Mouse (Mus musculus) midbrain, postnatal 0 days (tissue): ENCODE results near the gene Crcp. TPM values are rescaled to one million over a fixed set of nuclear protein-coding genes. Genes with fewer than 3 reads are reported as not detected.
A peak's percentile ranks its signal among the peaks of the same experiment; 100 is the strongest.

Source experiments
- ATAC-seq: fragments of 200-750 bp; cut with Nextera tagmentation; 2 replicates; pipeline ENCODE4 v1.8.0; 2017; ENCODE audit warnings: moderate number of reproducible peaks, mild to moderate bottlenecking, moderate TSS enrichment, moderate library complexity; ENCODE audit not compliant: low FRiP score
- DNase-seq: peaks from one replicate; pipeline ENCODE4 v3.0.0-alpha.2; 2015; ENCODE audit warnings: low spot score
- H3K27ac ChIP-seq: fragments of 300-500 bp; sonication (generic); 2 replicates; pipeline ENCODE4 v1.5.1; 2014; ENCODE audit warnings: low read depth, mild to moderate bottlenecking, low read length, mixed read lengths
- H3K27me3 ChIP-seq: fragments of 300-500 bp; sonication (generic); 2 replicates; pipeline ENCODE4 v1.6.1; 2014; ENCODE audit warnings: low read length, control low read depth, mixed read lengths; ENCODE audit not compliant: insufficient read depth
- H3K36me3 ChIP-seq: fragments of 300-500 bp; sonication (generic); 2 replicates; pipeline ENCODE4 v1.6.1; 2014; ENCODE audit warnings: low read length, control low read depth, mixed read lengths; ENCODE audit not compliant: insufficient read depth
- H3K4me1 ChIP-seq: fragments of 300-500 bp; sonication (generic); 2 replicates; pipeline ENCODE4 v1.6.1; 2014; ENCODE audit warnings: mild to moderate bottlenecking, control low read depth, antibody characterized with exemption, low read length, mixed read lengths; ENCODE audit not compliant: insufficient read depth
- H3K4me2 ChIP-seq: fragments of 300-500 bp; sonication (generic); 2 replicates; pipeline ENCODE4 v1.6.1; 2014; ENCODE audit warnings: low read depth, mild to moderate bottlenecking, low read length, mixed read lengths; ENCODE audit not compliant: poor library complexity, severe bottlenecking
- H3K4me3 ChIP-seq: fragments of 300-500 bp; sonication (generic); 2 replicates; pipeline ENCODE4 v1.5.1; 2014; ENCODE audit warnings: low read depth, mild to moderate bottlenecking, low read length, moderate library complexity
- H3K9ac ChIP-seq: fragments of 300-500 bp; sonication (generic); replicated peaks from 2 replicates; pipeline ENCODE4 v1.6.1; 2014; ENCODE audit warnings: mild to moderate bottlenecking, low read length, moderate library complexity, mixed read lengths; ENCODE audit not compliant: poor library complexity, severe bottlenecking
- H3K9me3 ChIP-seq: fragments of 300-500 bp; sonication (generic); 2 replicates; pipeline ENCODE4 v1.6.1; 2016; ENCODE audit warnings: low read length, control low read depth
- CTCF ChIP-seq: IDR thresholded peaks from 2 replicates; pipeline ENCODE4 v1.5.1; 2016; ENCODE audit warnings: antibody characterized with exemption, mild to moderate bottlenecking
- WGBS: fragments of 180-500 bp; shearing (Covaris S2); extraction: QIAGEN DNeasy Blood & Tissue Kit; methylation state at CpG from one replicate; pipeline ENCODE4 v1.1.7; 2014; 5-methylcytosine and 5-hydroxymethylcytosine counted together
- polyA plus RNA-seq: library from polyadenylated mRNA; unstranded; fragments of >200 nt; fragmentation: Nextera tagmentation; extraction: Ambion mirVana; gene quantifications from 2 replicates; pipeline ENCODE4 v1.2.1, GENCODE M21; 2015
- total RNA-seq: library from RNA; depleted of rRNA; stranded (reverse); fragments of >200 nt; gene quantifications from 2 replicates; pipeline ENCODE4 v1.2.3, GENCODE M21; 2014

Gene Crcp
- total and polyA plus RNA-seq, 2 experiments from 2014 or later, result 63.3 to 86.8 TPM

DNA sequence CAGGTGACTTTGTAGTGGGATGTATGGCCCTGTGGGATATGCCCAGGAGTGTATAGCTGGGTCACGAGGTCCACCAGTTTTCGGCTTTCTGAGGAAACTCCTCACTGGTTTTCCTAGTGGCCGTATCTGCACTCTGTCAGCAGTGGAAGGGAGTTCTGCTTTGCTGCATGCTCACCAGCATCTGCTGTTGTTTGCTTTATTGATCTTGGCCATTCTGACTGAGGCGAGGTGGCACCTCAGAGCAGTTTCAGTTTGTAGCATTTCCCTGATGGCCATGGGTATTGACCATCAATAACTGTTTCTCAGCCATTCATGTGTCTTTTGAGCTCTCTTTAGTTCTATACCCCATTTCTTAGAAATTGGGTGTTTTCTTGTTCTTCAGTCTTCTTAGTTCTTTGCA, 26.6 kb downstream of the Crcp start:
- H3K9ac ChIP-seq, result no peak overlapping the region
- DNase-seq (no peak), ATAC-seq (no peak)
- no peaks in the 10 kb centered on the region for H3K27me3 ChIP-seq
- no peak overlapping the region for H3K27ac ChIP-seq
- no peaks in the 10 kb centered on the region for H3K9me3 ChIP-seq
- WGBS, result 96% methylated on average over 4 of the region's 4 CpGs
- peaks cover 19% of the 10 kb centered on the region for H3K36me3 ChIP-seq
- TF ChIP-seq CTCF, result no peak
- H3K4me3 ChIP-seq, result no peak overlapping the region
- no peaks in the 10 kb centered on the region for H3K4me1 ChIP-seq
- no peak overlapping the region for H3K4me2 ChIP-seq

DNA sequence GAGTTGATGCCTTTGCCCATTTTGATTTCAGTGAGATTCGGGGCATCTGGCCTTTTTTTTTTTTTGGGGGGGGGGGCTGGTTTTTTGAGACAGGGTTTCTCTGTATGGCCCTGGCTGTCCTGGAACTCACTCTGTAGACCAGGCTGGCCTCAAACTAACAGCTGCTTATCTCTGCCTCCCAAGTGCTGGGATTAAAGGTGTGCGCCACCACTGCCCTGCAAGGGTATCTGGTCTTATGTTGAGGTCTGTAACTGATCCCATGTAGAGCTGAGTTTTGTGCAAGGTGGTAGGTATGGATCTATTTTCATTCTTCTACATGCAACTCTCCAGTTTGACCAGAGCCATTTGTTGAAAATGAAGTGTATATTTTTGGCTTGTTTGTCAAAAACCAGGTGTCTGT, 27.2 kb downstream of the Crcp start:
- no peak for TF ChIP-seq CTCF
- H3K27me3 ChIP-seq, result no peaks in the 10 kb centered on the region
- DNase-seq (no peak), ATAC-seq (no peak)
- no peaks in the 10 kb centered on the region for H3K4me1 ChIP-seq
- 94% methylated on average over 2 of the region's 2 CpGs for WGBS
- H3K4me3 ChIP-seq, result no peak overlapping the region
- no peak overlapping the region for H3K27ac ChIP-seq
- H3K36me3 ChIP-seq, result peaks cover 14% of the 10 kb centered on the region
- no peak overlapping the region for H3K9ac ChIP-seq
- no peak overlapping the region for H3K4me2 ChIP-seq
- H3K9me3 ChIP-seq, result no peaks in the 10 kb centered on the region

DNA sequence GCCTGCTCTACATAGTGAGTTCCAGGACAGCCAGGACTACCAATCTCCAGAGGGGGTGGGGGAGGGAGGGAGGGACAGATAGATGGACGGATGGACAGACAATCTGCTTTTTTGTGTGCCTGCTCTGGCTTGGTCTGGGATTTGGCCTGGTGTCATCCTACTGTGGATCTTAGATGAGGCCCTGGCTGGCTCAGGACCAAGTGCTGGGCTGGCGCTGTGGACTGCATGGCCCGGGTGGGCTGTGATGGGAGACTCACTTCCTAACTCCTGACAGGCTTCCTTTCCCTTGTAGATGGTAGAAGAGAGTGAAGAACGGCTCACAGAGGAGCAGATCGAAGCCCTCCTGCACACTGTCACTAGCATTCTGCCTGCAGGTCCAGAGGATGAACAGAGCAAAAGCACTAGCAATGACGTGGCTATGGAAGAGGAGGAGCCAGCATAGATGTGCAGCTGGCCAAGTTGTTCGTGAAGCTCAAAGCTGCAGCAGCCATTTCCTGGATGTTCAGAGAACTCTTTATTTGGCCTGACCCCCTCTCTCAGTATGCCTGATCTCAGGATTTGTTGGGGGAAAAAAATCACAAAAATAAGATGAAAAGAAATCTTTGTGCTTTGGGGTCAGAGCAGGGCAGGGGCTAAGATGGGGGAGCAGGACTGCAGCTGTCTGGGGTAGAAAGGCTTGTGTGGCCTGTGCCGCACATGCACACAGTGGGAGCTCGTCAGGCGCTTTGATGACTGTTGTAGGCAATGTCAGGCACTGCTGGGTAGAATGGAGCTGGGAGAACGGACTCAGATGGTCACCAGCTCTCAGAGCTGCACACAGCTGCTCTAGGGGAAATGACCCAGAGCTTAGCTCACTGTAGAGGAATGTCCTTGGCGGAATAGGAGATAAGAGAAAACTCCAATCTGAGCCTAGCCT, 30.6 kb downstream of the Crcp start:
- no peak overlapping the region for H3K9ac ChIP-seq
- TF ChIP-seq CTCF, result no peak
- H3K4me3 ChIP-seq, result no peak overlapping the region
- ATAC-seq, result no peak
- H3K9me3 ChIP-seq, result no peaks in the 10 kb centered on the region
- no peaks in the 10 kb centered on the region for H3K27me3 ChIP-seq
- no peak overlapping the region for H3K4me2 ChIP-seq
- no peaks in the 10 kb centered on the region for H3K4me1 ChIP-seq
- DNase-seq, result no peak
- no peak overlapping the region for H3K27ac ChIP-seq
- 66% methylated on average over 12 of the region's 12 CpGs for WGBS
- H3K36me3 ChIP-seq, result peaks cover 8% of the 10 kb centered on the region; the same call in 1 of the 2 replicates

DNA sequence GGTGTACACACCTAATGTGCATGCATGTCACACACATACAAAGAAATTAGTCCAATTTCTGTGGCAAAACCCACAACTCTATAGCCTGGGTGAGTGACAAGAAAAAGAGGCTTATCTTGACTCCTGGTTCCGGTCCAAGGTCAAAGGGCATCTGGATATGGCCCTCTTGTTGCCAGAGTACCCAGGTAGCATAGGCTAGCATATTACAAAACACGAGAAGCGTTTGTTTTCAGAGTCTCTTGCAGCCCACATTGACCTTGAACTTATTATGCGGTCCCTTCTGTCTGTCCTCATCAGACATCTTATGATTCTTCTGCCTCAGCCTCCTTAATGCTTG, 31.2 kb downstream of the Crcp start:
- H3K9ac ChIP-seq, result no peak overlapping the region
- H3K9me3 ChIP-seq, result no peaks in the 10 kb centered on the region
- no peak overlapping the region for H3K27ac ChIP-seq
- TF ChIP-seq CTCF, result no peak
- H3K4me1 ChIP-seq, result no peaks in the 10 kb centered on the region
- WGBS, result 91% methylated on average over 4 of the region's 4 CpGs
- no peak overlapping the region for H3K4me3 ChIP-seq
- ATAC-seq (no peak), DNase-seq (no peak)
- H3K4me2 ChIP-seq, result no peak overlapping the region
- H3K27me3 ChIP-seq, result no peaks in the 10 kb centered on the region
- peaks cover 8% of the 10 kb centered on the region; the same call in 1 of the 2 replicates for H3K36me3 ChIP-seq

DNA sequence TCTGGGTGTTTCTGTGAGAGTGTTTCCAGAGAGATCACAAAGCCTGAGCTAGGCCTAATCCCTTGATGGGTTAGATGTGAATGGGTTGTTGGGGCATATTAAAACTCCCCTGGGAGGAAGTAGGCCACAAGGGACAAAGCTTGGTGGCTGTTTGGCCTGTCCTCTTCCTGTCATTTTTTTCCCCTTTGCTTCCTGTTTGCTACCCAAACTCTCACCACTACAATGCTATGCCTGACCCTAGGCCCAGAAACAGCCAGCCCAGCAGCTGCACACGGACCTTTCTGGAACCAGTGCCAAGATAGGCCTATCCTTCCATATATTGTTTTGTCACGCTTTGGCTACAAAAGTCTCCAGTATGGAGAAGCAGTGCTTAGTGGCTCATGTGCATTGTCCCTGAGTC, 33.0 kb downstream of the Crcp start:
- DNase-seq (no peak), ATAC-seq (no peak)
- peaks cover 8% of the 10 kb centered on the region; the same call in 1 of the 2 replicates for H3K36me3 ChIP-seq
- H3K27me3 ChIP-seq, result no peaks in the 10 kb centered on the region
- H3K27ac ChIP-seq, result 0 out of 2 replicates have a peak overlapping the region, but pooled peaks have one; percentile 12
- no peaks in the 10 kb centered on the region for H3K9me3 ChIP-seq
- no peak overlapping the region for H3K4me3 ChIP-seq
- WGBS, result 76% methylated on average over 2 of the region's 2 CpGs
- no peak for TF ChIP-seq CTCF
- no peak overlapping the region for H3K4me2 ChIP-seq
- no peaks in the 10 kb centered on the region for H3K4me1 ChIP-seq
- no peak overlapping the region for H3K9ac ChIP-seq

DNA sequence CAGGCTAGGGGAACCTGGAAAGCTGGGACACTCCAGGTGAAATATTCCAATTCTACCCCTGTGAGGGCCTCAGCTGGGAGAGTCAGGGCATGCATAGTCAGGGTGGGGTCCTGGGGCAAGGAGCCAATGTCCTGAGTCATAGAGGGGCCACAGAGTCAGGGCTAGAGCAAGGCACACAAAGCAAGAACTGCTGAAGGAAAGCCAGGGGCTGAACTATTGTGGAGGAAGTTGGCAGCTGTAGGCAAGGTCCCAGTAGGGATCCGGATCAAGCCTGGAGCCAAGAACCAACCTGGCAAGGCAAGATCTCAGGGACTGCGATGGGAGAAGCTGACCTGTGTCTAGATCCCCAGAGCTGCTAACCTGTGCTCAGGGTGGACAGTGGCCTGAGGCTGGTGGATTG, 34.7 kb downstream of the Crcp start:
- no peak for TF ChIP-seq CTCF
- Histone ChIP-seq H3K9me3 (no peaks in the 10 kb centered on the region), H3K4me1 (no peaks in the 10 kb centered on the region), H3K27ac (no peak overlapping the region), H3K36me3 (peaks cover 8% of the 10 kb centered on the region; the same call in 1 of the 2 replicates), H3K4me3 (no peak overlapping the region), H3K27me3 (no peaks in the 10 kb centered on the region), H3K4me2 (no peak overlapping the region), H3K9ac (no peak overlapping the region)
- ATAC-seq (no peak), DNase-seq (no peak)
- WGBS, result 72% methylated on average over 2 of the region's 2 CpGs
